Mouse (Mus musculus): Measurements from ENCODE around the gene Mrnip. TPM values are rescaled to one million over a fixed set of nuclear protein-coding genes. Genes with fewer than 3 reads are reported as not detected.

Gene Mrnip
- total RNA-seq, 2 experiments from 2014 or later = 11.5 to 13.9 TPM

DNA sequence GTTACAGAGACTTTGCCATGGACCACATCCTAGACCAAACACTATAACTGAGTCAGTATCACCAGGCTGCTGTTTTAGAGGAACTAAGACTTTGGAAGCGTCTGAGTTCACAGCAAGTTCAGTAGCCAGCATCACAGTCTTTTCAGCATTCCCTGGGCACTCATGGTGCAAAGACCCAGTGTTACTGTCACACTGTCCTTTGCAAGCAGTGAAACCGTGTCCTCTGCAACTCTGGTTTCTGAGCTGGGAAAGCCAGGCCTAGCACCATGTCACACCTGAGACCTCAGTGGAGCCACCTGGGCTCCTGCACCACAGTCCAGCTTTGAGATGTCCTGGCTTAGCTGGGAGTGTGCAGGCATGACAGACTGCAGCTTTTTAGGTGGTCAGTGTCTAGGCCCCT, 24.7 kb downstream of the Mrnip start:
- DNase-seq (ENCODE audit: low spot score in 2 of 2) = no peak

DNA sequence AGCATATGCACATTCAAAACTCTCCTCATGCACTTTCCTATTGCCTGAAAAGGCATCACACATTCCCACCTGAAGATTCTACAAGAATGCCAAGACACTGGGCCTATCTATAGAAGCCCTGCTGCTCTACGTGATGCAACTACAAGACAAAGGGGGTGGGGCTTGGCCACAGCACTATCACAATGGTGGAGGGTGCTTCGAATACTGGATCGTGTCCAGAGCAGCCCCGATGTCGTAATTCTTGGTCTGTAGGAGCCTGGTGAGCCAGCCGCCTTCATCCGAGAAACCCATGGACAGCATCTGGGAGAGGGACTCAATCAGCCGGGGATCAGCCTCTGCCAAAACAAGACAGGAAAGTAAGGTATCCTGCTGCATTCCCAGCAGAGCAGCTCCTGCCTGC, 26.4 kb downstream of the Mrnip start:
- no peak for DNase-seq (ENCODE audit: low spot score in 2 of 2)

DNA sequence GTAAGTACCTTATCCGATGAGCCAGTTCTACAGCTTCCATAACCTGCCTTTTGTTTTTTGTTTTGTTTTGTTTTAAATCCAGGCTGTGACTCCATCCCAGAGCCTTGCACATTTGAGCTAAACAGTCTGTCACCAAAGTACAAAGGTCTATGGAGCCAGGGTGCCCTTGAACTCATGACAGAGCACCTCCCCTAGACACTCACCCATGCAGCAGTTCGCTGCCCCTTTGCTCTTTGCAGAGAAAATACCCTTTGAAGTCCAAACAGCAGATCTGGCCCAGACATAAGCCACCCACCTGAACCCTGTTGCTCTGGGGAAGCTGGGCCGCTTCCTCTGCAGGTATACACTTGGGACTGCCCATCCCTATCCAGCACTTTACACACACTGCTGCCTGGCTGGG, 27.3 kb downstream of the Mrnip start:
- no peak for DNase-seq (ENCODE audit: low spot score in 2 of 2)

DNA sequence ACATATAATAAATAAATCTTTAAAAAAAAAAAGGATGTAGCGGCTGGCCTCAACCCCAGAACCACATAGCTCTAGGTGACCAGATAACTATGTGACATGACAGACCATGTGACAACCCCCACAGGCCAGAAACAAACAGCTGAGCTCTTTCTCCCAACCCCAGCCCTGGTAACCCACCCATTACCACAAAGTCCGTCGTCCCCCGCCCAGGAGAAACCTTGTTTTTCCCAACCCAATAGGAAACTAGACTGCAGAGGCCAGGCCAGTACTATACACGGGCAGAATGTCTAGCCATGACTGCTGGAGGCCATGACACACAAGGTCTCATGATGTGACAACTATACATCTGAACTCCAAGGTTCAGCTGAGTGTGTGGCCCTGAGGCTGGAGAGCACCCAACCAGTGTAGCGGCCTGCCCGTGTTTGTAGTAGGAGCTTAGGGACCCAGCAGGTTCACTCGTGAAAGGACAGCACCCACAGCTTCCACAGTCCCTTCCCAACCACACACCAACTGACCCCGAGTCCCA, 29.1 kb downstream of the Mrnip start:
- no peak for DNase-seq (ENCODE audit: low spot score in 2 of 2)

DNA sequence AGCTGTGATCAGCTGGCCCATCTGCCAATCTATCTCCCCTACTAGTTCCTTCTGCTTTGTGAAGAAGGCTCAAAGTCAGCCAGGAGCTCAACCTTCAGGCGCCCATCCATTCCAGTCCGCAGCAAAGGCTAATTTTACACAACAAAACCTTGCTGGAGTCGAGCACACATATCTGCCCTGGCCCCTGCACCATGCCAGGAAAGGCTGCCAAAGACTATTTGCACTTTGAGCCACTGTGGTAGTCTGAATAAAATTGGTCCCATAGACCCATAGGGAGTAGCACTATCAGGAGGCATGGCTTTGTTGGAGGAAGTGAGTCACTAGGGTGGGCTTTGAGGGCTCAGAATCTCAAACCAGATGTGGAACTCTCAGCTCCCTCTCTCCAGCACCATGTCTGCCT, 31.2 kb downstream of the Mrnip start:
- DNase-seq (ENCODE audit: low spot score in 2 of 2) = no peak

DNA sequence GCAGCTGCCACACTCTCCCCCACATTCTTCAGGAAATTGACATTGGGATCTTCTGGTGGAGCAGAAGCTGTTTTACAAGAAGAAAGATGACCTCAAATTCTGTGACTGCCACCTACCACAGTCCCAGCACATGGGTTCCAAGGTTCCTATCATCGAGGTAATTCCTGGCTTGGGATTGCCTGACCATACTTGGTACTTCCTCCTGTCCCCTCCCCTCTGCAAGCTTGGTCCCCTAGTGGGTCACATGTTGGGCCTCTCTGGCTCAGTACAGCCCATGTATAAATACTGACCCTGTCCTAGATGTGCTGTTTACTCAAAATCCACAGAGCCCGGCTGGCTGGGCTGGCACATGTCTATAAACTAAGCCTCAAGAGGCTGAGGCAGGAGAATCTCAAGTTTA, 31.8 kb downstream of the Mrnip start:
- DNase-seq (ENCODE audit: low spot score in 2 of 2) = no peak

DNA sequence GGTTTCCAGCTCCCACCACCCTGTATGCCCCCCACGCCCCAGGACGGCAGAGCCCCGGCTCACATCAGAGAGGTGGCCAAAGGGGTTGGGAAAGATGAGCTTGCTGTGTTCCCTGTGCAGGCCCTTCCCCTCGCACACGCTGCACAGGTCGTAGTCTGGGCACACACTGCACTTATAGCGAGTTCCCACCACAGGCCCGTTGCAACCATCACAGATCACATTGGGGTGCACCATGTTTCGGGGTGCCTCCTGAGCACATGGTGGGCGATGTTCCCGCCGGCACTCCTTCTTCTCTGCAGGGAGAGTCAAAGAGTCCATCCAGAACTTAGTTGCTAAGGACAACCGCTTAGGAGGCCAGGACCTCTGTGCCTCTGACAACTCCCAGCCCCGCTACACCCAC, 33.1 kb downstream of the Mrnip start:
- DNase-seq (ENCODE audit: low spot score in 2 of 2) = no peak

DNA sequence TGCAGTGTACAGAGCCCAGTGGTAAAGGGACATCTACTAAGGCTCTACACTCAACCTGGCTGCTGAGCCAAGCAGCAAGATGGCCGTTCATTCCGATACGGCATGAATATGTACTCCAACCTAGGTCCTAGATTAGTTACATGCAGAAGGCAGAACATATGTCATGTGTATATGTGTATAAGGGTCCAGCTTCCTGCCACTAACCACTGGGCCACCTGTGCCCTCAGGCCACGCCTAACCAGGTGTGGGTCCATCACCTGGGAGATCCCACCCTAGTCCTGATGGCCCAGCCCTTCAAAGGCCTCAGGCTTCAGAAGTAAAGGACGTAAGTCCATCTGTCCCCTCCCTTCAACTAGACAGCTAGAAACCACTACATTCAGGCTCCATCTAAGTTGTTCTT, 33.8 kb downstream of the Mrnip start:
- no peak for DNase-seq (ENCODE audit: low spot score in 2 of 2)

DNA sequence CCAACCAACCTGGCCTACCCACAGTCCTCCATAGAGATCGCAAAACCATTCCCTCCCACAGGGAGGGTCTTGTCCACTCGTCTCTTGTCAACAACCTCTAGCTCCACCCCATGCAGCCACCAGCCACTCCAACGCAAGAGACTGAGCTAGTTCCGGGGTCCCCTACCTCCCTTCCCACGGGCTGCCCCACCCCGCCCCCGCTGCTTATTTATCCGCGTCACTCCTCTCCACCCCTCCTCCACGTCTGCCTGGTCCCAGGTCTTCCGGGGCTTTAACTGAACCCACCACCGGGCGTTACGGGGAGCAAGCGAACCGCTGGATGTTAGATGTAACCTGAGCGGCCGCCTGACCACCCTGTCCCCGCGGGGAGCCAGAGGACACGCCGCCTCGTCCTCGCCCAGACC, 35.9 kb downstream of the Mrnip start:
- peak; percentile 73 to 84 for DNase-seq (ENCODE audit: low spot score in 2 of 2)

DNA sequence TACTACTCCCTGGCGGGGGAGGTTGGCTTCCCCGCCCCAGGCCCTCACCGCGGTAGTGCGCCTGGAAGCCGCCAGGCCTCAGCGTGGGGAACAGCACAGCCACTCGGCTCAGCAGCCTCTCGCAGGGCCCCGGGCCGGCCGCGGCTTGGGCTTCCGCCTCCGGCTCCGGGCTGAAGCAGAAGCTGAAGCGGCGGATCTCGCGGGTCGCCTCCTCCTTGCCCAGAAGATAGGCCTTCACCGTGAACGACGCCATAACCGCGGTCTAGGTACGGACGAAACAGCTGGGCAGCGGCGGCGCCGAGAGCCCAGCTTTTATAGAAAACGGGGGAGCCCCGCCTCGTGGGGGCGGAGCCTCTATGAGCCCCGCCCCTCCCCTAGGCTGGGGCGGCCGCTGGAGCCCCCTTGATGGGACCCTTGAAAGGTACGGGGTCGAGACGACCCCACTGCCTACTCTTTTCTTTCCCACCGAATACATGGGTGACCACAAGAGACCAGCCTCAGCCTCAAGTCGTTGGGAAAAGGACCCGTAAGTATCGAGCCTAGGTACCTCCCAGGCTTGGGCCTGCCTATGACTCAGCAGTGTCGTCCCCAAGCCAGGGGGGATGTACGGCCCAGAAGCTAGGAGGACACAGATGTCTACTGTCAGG, 36.4 kb downstream of the Mrnip start, which contains the start of the genes Sqstm1 and Mgat4b:
Gene Sqstm1 (minus strand): TSS at position 323 of the 647 bp plus-strand sequence.
Gene Mgat4b (plus strand): TSS at position 386 of the 647 bp plus-strand sequence.
- DNase-seq (ENCODE audit: low spot score in 2 of 2) = peak; percentile 75 to 80

DNA sequence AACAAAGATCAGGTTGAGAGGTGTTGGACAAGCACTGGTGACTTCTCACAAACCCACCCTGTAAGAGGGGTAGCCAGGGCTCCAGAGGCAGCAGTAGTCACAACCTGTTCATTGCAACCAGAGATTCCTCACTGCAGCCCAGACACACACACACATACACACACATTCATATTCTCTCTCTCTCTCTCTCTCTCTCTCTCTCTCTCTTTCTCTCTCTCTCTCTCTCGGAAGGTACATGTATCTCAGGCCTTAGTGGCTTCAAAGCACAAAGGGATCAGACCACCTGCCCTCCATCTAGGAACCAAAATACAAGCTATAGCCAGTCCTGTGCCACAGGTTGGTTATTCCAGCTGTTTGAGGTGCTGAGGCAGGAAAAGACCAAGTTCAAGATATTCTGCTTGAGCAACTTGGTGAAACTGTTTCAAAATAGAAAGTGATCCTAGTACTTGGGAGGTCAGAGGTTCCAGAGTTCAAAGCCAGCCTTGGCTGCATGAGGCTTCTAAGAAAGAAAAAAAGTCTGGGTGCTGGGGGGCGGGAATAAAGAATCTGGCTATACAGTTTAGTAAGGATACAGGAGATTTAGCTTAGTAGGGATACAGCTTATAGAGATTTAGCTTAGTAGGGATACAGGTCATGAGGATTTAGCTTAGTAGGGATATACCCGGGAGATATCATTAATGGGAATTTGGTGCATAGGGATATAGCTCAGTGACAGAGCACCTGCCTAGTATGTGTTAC, 37.2 kb downstream of the Mrnip start:
- DNase-seq (ENCODE audit: low spot score in 2 of 2) = no peak

DNA sequence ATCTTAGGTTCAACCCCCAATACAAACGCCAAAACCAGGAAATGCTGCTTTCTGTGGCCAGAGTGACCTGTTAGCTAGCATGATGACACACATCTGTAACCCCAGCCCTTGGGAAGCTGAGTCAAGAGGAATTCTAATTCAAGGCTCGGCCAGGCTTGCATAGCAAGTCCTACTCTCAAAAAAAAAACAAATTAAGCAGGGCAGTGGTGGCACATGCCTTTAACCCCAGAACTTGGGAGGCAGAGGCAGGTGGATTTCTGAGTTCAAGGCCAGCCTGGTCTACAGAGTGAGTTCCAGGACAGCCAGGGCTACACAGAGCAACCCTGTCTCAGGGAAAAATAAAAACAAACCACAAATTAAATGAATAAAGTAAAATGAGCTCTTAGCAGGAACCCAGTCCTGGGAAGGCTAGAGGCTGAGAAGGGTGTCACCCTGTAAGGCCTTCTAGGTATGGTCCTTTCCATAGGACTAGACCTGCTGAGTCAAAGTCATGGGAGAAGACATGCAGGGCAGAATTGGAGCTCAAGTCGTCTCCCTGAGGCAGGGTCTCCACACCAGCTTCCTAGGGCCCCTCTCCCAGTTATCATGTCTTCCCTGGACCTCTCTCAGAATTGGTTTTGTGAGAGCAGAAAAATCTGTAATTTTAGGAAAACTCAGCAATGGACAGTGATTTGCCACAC, 38.0 kb downstream of the Mrnip start:
- DNase-seq (ENCODE audit: low spot score in 2 of 2) = no peak

DNA sequence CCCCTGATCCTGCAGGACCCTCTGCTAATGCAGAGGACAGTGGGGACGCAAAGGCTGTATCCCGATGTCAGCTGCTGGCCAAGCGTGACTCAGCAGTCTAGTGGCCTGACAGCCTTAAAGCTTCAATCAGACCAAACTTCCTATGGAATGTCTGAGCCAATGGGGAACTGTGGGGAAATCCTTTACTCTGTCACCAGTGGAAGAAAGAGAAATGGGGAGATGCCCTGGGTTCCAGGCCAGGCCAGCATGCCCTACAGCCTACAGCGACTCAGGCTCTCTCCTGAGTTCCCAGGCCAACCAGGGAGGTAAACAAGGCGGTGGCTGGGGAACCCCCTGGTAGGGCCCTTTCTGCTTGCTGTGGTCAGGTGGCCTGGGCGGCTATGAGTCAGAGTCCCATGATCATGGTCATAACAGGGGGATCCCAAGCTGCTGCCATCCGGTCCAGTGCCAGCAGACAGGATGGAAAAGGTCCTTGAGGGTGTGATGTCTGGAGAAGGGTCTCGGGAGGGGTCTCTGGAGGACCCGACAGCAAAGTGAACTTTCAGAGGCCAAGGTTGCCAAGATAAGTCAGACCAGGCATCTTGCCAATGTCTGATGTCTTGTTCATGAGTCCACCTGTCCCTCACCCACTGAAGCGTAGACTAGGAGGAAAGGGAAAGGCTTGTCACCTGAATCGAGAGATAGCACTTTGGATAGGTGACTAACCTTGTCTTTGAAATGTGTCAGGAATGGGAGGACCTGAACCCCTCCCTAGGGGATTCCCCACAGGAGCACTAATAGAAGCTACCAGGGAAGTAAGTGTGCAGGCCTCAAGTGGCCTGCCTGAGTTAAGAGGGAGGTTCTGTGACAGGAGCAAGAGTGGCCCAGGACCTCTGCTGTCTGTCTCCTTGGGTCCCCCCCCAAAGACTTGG, 38.9 kb downstream of the Mrnip start:
- peak; percentile 40 to 53 for DNase-seq (ENCODE audit: low spot score in 2 of 2)

DNA sequence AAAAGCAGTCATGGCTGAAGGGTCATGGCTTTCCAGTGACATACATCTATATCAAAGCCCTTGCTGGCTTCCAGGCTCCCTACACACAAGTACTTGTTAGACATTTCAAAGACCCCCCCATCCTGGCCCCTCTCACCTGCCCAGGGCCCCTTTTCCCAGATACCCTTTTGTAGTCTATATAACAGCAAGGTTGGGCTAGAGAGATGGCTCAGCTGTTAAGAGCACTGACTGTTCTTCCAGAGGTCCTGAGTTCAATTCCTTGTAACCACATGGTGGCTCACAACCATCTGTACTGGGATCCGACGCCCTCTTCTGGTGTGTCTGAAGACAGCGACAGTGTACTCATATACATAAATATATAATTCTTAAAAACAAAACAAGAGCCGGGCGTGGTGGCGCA, 40.4 kb downstream of the Mrnip start:
- no peak for DNase-seq (ENCODE audit: low spot score in 2 of 2)

DNA sequence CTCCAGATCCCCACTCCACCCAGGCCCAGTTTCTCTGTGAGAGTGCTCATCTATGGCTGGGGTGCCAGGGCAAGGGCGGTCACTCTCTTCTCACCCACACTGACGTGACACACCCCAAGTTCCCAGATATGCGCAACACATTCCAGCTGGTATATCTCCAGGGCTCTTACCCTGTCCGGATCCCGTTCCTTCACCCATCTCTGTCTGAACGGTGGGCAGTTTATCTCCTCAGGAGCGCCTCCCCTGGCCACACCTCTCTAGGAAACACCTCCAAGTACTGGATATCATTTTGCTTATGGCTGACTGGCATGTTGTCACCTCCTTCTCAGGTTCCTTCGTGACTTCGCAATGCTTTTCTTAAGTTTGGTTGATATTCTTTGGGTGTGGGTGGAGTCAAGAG, 41.4 kb downstream of the Mrnip start:
- no peak for DNase-seq (ENCODE audit: low spot score in 2 of 2)

DNA sequence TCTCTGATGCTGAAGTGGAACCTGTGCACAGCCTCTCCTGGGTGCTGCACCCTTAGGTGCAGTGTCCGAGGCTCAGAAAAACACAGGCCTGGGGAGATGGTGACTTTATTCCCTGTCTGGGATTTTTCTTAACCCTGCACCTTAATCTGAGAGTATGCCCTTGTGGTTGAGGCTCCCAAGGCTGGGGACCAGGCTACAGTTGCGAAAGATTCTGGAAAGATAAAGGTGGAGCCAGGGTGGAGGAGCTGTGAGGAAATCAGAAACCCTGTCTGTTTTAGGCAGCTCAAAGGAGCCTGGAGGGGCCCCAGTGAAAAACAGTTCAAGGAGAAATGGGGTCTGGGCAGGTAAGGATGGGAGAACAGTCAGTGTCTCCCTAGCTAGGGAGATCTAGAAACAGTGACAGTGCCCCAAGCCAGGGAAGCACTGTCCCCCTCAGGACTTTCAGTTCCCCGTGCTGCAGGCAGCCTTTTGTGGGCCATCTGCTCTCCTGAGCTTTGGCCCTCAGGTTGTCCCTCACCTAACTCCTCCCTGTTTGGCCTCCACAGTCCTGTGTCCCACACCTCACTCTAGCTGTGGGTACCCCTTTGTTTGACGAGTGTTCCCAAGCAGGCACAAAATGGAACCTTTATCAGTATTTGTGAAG, 42.6 kb downstream of the Mrnip start:
- no peak for DNase-seq (ENCODE audit: low spot score in 2 of 2)

DNA sequence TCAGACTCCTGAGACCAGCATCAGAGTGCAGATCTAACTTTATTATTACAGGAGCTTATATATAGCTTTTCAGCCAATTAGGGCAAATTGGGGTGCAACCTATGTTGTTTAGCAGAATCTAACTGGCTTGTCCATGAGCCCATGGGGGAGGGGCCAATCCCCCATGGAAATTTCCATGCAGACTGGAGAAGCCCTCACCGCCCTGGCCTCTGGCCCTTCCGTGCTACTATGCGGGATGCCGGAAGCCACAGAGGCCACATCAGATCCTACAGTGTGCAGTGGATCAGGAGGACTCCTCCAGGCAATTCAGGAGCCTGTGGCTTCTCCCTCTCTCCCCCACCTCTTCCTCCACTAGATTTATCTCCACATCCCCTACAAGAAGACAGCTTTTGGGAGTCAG, 43.6 kb downstream of the Mrnip start:
- DNase-seq (ENCODE audit: low spot score in 2 of 2) = no peak

DNA sequence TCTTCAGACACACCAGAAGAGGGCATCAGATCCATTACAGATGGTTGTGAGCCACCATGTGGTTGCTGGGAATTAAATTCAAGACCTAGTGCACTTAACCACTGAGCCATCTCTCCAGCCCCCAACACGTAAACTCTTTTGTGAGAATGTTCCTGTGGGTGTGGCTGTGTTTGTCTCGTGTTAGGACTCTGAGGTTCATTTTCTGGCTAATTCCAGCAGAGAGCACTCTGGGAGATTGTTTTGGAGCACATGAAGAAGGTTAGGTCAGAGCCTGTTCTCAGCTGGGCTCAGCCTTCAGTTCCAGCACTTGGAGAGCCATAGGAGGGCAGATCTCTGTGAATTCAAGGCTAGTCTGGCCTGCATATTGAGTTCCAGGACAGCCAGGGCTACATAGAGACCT, 45.6 kb downstream of the Mrnip start:
- DNase-seq (ENCODE audit: low spot score in 2 of 2) = no peak

DNA sequence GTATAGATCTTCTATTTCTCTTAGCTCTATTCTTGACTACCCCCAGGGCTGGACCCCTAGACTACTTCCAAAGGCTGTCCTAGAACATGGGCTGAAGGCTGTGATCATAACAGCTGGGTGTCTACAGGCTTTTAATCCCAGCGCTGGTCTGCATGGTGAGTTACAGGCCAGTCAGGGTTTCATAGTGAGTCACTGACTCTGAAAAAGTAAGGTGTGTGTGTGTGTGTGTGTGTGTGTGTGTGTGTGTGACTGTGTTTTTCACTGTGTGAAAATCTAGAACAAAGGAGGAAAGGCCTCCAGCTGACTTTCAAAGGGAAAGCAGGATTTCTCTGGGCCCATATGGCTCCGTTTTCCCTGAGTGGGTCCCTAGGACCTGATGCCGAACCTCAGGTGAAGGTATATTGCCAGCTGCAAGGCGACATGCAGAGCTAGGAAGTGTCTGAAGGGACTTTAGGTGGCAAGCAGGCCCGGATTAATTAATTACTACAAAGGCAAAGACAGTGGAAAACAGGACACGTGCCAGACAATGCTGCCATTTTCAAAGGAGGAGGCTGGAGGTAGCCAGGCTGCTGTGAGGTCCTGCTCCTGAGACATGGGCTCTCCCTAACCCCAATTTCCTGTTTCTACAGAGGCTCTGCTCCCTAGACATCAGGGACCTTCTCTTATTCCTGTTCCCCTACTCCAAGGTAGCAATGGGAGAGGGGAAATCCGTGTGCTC, 48.5 kb downstream of the Mrnip start:
- no peak for DNase-seq (ENCODE audit: low spot score in 2 of 2)
